Mouse (Mus musculus): ENCODE data around the gene Ptafr.
"Not testable (repeated sequence)": the region's sequence is repeated elsewhere in the genome, so short reads cannot be mapped to it uniquely, and the experiment has no call there.

The Ptafr gene

DNA sequence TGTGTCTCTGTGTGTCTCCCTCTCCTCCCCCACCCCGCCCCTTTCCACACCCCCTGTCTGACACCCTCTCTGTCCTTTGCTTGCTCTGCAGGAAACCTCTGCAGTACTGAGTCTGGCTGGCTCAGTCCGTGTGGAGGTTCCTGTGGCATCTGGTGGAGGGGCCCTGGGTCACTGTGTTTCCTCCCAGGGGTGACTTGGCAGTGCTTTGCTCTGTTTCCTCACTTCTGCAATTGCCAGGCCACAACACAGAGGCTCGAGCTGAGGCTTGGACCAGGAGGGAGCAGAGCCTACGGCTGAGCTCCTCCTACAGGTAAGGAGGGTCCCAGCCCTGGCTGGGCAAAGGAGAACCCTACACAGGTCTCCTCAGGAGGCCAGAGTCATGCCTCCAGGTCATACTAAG, at the start of gene Ptafr:
Gene Ptafr (plus strand): TSS at position 103 of the 400 bp plus-strand sequence.
- peak; percentile 29 to 52 for DNase-seq

DNA sequence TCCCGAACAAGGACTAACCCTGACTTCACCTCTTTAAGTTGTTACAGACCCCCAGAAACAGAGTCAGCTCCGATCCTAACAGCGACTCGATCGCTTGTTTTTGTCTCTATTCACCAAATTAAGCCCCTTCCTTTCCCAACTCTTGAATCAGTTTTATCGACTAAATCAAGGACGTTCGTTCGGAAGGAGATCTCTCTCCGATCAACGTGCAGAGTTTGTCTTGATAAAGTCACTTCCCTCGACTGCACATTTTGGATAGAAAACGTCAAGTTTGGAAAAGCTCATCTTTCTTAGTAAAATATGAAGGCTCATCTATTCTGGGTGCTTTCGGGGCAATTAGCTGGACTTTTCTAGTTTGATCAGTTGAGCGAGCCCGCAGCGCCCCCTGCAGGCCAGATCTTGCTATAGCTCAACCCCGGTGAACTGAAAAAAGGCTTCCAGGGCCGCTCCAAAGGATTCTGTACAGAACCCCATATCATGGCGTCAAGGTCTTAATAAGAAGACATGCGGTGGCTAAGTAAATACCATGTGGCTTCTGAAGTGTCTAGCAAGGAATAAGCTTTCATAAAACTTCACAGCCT, 49.2 kb upstream of the Ptafr start:
- peak; percentile 87 to 95 for DNase-seq

DNA sequence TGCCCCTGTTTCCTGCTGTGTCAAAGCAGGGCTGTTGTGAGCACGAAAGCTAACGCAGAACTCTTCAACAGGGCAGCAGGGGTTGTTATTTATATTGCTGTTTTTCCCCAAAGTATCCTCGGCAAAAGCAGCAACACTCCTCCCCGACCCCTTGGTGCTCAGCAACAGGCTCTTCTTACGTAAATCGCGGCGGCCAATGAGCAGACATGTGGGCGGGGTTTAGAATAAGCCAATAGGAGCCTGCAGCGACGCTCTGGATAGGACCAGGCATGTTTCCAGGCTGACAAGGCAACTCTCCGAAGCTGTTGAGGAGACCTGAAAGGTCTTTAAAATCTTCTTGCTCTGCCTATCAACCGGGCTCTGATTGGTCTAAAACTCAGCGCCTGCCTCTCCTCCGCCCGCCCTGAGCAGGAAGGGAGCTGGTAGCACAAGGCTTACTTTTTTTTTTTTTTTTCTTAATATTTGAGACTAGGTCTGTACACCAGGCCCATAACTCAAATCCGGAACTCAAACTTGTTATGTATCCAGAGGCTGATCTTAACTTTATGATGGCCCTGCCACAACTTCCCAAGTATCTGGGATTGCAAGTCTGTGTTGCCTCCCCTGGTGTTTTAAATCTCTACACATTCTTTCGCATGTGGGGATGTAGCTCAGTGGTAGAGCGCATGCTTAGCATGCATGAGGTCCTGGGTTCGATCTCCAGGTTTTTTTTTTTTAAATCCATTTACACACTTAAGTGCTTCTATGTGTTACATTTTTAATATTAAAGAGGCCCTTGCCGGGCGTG, 48.3 kb upstream of the Ptafr start:
- peak; percentile 94 to 99 for DNase-seq

DNA sequence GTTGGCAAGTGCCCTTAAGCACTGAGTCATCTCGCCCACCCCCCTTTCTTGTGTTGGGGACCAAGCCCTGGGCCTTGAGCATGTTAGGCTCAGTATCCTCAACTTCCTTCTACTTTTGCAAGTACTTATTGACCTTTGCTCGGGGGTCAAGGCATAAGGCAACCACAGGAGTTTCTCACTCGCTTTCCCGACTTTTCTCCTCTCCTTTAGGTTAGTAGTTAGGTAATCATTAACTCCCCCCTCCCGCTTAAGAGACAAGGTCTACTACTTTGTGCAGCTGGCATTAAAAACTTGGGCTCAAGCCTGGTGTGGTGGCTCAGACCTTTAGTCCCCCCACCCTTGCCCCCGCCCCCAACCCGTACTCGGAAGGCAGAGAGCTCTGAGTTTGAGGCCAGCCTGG, 45.8 kb upstream of the Ptafr start:
- DNase-seq = peak; percentile 65 to 93

DNA sequence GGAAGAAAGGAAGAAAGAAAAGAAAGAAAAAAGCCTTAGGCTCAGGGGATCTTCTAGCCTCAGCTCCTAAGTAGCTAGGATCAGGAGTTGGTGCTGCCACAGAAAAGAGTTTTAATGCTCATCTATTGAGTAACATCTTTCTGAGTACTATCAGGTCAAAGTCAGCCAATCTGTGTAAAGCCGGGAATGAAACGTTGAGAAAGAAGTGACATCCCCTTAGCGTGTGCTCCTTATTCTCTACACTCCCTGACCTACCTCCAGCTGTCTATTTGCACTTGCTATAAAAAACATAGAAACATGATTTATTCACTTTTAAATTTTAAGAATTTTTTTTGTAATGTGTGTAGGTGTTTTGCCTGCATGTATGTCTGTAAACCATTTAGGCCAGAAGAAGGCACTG, 44.7 kb upstream of the Ptafr start:
- DNase-seq = no peak

DNA sequence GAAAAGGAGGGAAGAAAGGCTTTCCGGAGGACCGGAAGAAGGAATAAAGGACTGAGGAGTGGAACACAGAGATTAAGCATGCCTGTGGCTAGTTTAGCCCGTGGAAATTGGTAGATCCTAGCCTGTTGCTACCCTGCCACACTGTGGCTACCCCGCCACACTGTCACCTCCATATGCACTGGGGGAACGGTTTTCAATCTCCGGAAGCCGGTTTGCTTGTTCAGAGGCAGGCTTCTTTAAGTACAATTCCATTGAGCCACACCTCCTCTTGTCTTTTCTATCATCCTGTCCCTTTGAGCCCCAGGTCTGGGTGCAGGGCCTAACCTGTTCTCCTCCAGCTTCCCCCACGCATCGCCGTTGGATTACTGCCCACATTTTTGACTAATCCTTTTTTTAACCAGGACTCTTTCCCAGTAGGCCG, 39.5 kb upstream of the Ptafr start:
- no peak for DNase-seq

DNA sequence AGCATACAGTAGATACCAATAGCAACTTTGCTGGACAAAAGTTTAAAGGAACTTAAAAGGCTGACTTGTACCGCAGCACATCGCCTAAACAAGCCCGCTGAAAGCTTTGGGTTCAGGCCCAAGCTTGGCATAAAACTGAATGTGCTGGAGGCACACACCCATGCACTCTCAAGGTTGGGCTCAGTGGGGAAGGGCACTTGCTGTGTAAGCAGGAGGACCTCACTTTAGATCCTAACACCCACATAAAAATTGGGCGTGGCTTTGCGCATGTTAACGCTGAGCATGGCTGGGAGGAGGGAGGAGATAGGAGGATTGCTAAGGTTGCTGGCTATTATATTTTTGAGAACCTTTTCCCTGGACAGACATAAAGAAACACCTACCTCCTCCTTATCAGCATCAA, 39.1 kb upstream of the Ptafr start:
- no peak for DNase-seq

DNA sequence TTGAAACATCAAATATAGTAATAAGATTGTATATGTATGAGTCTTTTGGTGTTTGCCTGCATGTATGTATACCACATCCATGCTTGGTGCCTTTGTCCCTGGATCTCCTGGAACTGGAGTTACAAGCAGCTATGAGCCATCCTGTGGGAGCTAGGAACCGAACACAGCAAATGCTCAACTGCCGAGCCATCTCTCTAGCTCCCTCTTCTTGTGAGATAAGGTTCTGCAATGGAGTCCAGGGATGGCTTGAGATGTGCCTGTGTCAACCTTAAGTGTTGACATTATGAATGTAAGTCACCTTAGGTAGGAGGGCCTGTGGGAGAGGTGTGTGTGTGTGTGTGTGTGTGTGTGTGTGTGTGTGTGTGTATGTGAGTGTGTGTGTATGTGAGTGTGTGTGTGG, 37.2 kb upstream of the Ptafr start:
- DNase-seq = no peak

DNA sequence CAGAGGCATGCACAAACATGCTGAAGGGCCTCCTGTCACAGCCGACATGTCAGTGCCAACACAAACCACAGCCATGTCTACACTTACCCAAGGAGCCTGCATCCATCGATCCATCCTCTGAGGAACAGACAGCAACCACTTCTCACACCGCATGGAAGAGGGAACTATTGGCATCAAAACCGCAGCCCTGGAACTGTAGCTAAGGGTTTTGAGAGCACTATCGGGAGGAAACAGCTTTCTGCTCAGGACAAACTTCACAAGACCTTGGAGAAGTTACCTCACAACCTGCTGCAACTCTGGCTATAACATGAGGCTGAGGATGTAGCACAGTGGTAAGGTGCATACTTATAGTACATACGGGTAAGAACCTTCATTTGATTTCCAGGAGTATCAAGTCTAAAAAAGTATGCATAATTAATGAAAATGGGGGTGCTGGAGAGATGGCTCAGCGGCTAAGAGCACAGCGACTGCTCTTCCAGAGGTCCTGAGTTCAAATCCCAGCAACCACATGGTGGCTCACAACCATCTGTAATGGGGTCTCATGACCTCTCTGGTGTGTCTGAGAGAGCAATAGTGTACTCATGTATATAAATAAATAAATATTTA, 35.8 kb upstream of the Ptafr start:
- DNase-seq = no peak

DNA sequence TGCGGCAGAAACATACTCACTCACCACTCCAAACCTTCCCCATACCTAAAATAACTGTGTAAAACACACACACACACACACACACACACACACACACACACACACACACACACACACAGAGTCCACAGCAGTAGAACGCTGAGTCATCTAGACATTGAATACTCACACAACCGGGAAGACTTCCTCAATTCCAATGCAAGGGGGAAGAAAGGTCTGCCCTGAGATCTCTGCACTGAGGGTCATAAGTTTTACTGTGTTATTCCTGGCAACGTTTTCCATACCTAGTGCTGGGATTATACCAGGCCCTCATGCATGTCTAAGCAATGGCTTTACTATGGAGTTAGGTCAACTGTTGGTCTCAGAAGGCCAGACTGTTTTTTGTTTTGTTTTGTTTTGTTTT, 34.5 kb upstream of the Ptafr start:
- DNase-seq = peak; percentile 23 to 54

DNA sequence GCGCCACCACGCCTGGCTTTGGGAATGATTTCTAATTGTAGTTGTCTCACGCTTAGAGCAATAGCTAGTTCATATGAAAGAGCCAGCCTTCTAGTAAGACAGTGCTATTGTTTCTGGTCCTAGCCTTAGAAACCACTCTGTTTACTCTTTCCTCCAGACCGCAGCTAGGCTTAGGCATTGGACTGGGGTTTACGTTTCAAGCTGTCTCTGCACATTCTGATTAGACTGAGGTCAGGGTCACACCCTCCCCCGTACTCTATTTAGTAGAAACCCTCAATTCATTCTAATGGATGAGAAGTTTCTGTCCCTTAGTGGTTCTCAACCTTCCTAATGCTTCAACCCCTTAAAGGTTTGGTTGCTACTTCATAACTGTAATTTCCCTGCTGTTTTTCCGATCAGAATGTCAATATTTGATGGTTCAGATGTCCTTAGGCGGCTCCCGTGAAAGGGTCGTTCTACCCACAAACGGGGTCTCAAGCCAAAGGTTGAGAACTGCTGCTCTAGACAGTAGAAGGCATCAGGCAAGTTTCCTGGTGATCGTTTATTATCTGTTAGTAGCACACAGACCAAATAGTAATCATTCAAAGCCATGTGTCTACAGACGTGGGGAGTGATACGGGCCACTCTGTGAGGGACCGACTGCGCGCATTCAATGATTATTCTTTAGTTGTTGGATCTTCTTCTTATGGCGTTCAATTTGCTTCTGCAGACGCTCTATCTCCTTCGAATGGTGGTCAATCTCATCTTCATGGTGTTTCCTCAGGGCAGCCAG, 33.6 kb upstream of the Ptafr start:
- DNase-seq = no peak

DNA sequence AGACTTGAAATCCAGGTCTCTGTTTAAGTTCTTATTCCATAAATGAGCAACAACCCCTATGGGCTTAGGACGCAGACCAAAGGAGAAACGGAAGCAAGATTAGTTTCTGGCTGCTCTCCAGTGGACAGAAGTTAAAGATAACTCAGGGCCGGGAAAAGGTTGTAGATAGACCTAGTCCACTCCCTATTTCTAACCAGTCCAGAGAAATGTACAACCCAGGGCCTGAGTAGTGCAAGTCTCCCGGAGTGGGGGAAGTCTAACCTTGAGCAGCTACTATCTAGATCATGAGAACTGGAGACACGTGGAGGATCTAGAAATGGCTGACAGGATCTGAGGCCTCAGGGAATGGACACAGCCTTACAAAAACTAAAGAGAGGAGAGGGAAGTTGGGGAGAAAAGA, 31.4 kb upstream of the Ptafr start:
- peak; percentile 45 to 76 for DNase-seq

DNA sequence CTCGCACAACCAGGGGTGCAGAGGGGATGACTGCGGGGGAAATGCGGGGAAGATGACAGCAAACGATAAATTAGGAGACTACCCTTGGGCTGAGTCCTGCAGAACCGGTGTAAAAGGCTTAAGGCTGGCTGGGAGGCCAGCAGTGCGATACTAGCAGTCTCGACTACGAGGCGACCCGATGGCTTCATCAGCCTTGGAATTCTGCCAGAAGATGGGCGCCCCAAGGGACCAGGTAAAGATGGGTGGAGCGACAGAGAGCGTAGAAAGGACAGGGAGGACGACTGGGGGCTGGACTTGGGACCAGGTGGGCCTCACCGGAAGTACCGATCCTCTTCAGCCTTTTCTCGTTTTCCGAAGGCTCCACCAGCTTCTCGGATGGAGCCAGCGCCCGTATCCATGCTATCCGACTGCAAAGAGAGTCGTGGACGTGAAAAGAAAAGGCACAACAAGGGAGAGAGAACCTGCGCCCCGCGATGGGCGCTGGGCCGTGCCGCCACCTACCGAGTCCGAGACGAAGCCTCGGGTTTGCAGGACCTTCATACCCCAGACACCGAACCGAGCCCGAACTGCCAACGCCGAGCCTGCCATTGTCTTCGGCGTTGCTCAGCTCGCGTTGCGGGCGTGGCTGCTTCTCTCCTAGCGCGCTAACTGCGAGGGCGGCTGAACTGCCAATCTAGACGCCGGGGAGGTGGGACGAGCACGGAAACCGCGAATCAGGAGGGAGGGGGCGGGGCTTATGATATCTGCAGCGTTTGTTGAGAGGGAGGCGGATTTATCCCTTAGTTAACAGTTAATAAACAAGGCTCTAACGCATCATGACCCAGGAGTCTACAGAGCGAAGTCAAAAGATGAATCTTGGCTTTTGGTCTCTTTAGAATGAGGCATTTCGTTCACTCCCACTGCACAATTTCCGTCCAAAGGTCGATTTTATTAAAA, 30.6 kb upstream of the Ptafr start, which contains the start of gene Atpif1:
Gene Atpif1 (minus strand): TSS at position 679 of the 936 bp plus-strand sequence.
- peak; percentile 95 to 96 for DNase-seq

DNA sequence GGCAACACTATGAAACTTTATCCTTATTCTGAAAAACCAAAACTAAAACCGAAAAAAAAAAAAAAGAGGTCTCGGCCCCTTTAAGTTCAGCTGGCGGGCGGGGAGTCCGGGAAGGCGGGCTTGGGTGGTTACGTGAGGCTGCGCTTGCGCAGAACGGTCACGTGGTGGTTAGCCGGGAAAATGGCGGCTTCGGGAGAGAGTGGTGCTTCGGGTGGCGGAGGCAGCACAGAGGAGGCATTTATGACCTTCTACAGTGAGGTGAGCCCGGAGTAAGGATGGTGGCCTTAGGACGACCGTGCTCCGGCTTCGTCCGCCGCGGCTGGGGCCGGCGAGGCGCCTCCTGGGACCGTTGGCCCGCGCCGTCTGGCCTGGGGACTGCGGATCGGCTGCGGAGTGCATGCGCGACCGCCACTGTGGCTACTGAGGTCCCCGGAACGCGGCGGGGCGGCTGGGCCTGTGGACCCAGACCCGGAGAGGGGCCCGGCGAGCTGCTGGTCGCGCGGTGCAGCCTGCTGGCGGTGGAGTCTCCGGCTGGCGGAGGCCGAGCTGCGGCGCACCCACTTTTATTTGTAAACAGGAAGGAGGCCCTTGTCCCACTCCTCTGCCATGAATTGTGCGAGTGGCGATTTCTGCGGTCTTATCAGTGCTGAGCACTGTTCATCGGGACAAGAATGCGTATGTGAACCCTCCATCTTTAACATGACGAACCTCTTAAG, 28.3 kb upstream of the Ptafr start, which contains the start of gene Dnajc8:
Gene Dnajc8 (plus strand): TSS at position 145 of the 716 bp plus-strand sequence.
- DNase-seq = peak; percentile 96 to 99

DNA sequence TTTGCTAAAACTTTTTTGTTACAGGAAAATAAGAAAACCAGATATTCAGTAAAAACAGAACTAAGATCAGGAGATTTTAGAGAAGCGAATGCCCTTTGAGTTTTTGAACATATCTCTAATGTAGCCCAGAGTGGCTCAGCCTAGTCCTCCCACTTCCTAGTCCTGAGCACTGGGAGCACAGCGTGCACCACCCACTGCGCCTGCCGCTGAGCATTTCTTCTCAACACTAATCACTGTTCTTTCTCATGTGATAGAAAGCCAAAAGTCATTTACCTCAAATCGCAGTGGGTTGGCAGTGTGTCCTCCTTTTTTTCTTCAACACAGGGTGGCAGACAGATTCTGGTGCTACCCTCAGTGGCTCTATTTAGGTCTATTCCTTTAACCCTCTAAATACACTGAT, 24.4 kb upstream of the Ptafr start:
- DNase-seq = no peak

DNA sequence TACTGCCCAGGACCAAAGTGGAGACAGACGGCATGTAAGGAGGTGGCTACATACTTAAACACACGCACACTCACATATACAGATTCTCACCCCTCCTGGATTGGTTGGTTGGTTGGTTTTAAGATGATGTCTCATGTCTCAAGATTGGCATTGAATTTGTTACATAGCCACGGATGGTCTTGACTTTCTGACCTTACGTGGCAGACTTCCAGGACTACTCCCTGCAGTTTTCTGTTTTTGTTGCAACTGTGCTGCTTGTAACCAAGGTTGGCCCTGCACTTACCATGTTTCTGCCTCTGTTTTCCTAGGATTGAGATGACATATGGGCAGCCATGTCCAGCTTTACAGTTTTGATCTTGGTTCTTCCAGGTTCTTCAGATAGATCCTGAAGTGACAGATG, 22.5 kb upstream of the Ptafr start:
- no peak for DNase-seq

DNA sequence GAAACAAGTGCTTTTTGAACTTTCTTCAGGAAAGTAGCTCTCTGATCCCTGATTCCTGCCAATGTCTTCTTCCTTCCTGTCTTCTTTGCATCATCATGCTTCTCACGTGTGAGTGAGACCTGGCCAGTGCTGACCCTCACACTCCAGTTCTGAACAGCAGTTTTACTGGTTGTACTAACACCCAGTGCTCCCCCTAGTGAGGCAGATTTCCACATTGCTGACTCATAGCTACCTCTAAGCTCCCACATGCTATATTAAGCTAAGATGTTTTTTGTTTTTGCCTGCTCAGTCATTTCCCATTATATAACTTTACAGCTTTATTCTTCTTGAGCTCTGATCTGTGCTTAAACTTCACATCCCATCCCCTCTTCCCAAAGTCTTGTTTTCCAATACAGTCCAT, 21.1 kb upstream of the Ptafr start:
- DNase-seq = no peak

DNA sequence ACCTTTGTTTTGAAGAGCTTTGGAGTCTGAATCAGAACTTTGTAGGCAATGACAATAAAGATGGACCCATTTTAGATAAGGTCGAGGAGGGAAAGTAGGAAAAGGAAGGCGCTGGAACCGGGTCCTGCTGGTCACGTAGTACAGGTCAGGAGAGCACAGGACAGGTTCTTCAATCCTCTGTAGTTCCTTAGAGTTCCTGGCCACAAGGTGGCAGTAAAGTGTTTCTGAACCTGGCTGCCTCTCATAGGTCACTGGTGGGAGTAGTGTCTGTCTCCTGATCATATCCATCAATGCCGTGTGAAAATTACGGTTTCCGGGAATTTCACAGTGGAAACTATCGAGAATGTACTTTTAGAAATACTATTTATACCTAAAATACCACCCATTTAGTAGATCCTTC, 18.0 kb upstream of the Ptafr start:
- DNase-seq = peak; percentile 86 to 87

DNA sequence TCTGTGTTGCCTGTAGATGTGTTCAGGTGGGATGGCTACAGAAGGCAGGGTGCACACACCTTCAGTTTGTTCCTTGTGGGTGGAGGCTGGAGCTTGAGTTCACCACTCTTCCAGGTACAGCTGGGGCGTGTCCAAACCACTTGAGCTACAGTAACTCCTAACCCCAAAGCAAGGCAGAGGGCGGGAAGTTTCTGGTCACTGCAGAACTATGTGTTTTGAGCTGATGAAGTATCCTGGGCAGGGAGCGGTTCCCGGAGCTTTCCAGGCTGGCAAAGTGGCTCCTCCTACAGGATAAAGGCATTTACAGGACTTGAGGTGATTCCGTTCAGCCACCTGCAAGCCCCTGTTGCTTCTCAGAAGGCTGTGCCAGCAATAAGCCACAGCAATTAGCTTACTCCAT, 9.6 kb upstream of the Ptafr start:
- DNase-seq = no peak

DNA sequence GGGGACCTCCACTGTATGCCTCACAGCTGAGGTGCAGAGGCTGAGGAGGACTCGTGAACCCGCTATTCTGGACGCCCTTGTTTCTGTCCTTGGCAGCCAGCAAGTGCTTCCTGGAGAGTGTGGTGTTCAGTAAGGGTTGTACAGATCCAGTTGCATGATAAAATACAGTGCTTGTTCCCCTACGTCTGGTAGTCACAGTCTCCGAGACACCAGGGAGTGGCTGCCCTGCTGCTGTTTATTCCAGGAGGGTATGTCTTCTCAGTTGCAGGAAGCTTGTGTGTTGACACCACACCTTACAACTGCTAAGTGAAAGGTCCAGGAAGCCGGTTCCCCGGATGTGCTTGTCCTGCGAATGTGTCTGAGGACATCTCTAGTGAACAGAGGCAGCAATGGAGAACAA, 9.2 kb upstream of the Ptafr start:
- no peak for DNase-seq

DNA sequence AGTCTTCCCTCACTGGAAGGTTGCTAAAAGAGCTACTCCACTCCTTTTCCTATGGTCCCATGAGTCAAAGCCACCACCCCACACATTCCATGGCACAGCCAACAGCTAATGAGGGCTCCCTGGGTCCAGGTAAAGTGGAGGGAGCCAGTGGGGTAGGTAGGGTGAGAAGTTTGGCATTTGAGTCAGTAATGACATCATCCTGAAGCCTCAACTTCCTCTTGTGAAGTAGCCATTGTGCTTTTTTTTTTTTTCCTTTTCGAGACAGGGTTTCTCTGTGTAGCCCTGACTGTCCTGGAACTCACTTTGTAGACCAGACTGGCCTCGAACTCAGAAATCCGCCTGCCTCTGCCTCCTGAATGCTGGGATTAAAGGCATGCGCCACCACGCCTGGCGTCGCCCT, 8.3 kb upstream of the Ptafr start:
- not testable (repeated sequence) for DNase-seq
